Mouse (Mus musculus): ENCODE results near the gene Dtx4. TPM values are rescaled to one million over a fixed set of nuclear protein-coding genes. Genes with fewer than 3 reads are reported as not detected.

Gene Dtx4
- polyA plus RNA-seq, 1 experiment from 2014 or later: 5.6 TPM

- 52% methylated on average over 4 of the region's 4 CpGs for WGBS
- H3K4me3 ChIP-seq (replicated peaks; ENCODE audit: low read depth, low read length): no peak overlapping the region
- no peaks in the 10 kb centered on the region for H3K9me3 ChIP-seq (replicated peaks; ENCODE audit: low read length)
Measured at GRCm38 (mm10) chr19:12484210-12484609, 17.0 kb downstream of the Dtx4 start.

GRCm38 (mm10) chr19:12483782-12484181 is 17.5 kb downstream of the Dtx4 start:
- Histone ChIP-seq H3K27me3 (ENCODE audit: insufficient read depth, low read length) (no peaks in the 10 kb centered on the region), H3K4me3 (replicated peaks; ENCODE audit: low read depth, low read length) (no peak overlapping the region), H3K4me2 (ENCODE audit: low read length) (no peak overlapping the region), H3K9me3 (replicated peaks; ENCODE audit: low read length) (no peaks in the 10 kb centered on the region), H3K27ac (peak overlapping the region; percentile 68), H3K9ac (ENCODE audit: low read depth, low read length) (no peak overlapping the region), H3K36me3 (ENCODE audit: insufficient read depth, low read length) (no peaks in the 10 kb centered on the region; the same call in 1 of the 2 replicates), H3K4me1 (replicated peaks; ENCODE audit: insufficient read depth, low read length) (peaks cover 21% of the 10 kb centered on the region)
- no peak for TF ChIP-seq CTCF (IDR thresholded peaks at IDR 0.05; ENCODE audit: low read depth)
- ATAC-seq (replicated peaks; ENCODE audit: low FRiP score, low read depth) (no peak), DNase-seq (ENCODE audit: low spot score) (peak; percentile 76)
- WGBS: 39% methylated on average over 4 of the region's 4 CpGs

More at GRCm38 (mm10) chr19:12484210-12484609, 17.0 kb downstream of the Dtx4 start:
- Histone ChIP-seq H3K27me3 (ENCODE audit: insufficient read depth, low read length) (no peaks in the 10 kb centered on the region), H3K36me3 (ENCODE audit: insufficient read depth, low read length) (no peaks in the 10 kb centered on the region; the same call in 1 of the 2 replicates), H3K4me2 (ENCODE audit: low read length) (no peak overlapping the region), H3K4me1 (replicated peaks; ENCODE audit: insufficient read depth, low read length) (peaks cover 24% of the 10 kb centered on the region), H3K27ac (peak overlapping the region; percentile 68), H3K9ac (ENCODE audit: low read depth, low read length) (no peak overlapping the region)
- TF ChIP-seq CTCF (IDR thresholded peaks at IDR 0.05; ENCODE audit: low read depth): no peak
- DNase-seq (ENCODE audit: low spot score): no peak
- no peak for ATAC-seq (replicated peaks; ENCODE audit: low FRiP score, low read depth)

- Histone ChIP-seq H3K4me1 (replicated peaks; ENCODE audit: insufficient read depth, low read length) (0 out of 2 replicates have a peak, but pooled peaks cover 14% of the 10 kb centered on the region), H3K9ac (ENCODE audit: low read depth, low read length) (no peak overlapping the region), H3K4me3 (replicated peaks; ENCODE audit: low read depth, low read length) (no peak overlapping the region), H3K27me3 (ENCODE audit: insufficient read depth, low read length) (no peaks in the 10 kb centered on the region), H3K36me3 (ENCODE audit: insufficient read depth, low read length) (peaks cover 4% of the 10 kb centered on the region; the same call in 1 of the 2 replicates), H3K4me2 (ENCODE audit: low read length) (no peak overlapping the region), H3K27ac (no peak overlapping the region), H3K9me3 (replicated peaks; ENCODE audit: low read length) (no peaks in the 10 kb centered on the region)
- no peak for TF ChIP-seq CTCF (IDR thresholded peaks at IDR 0.05; ENCODE audit: low read depth)
- ATAC-seq (replicated peaks; ENCODE audit: low FRiP score, low read depth) (no peak), DNase-seq (ENCODE audit: low spot score) (no peak)
- WGBS: 72% methylated on average over 6 of the region's 6 CpGs
Measured at GRCm38 (mm10) chr19:12478369-12478768, 22.9 kb downstream of the Dtx4 start.

- Histone ChIP-seq H3K4me1 (replicated peaks; ENCODE audit: insufficient read depth, low read length) (0 out of 2 replicates have a peak, but pooled peaks cover 14% of the 10 kb centered on the region), H3K9me3 (replicated peaks; ENCODE audit: low read length) (no peaks in the 10 kb centered on the region), H3K4me2 (ENCODE audit: low read length) (no peak overlapping the region), H3K36me3 (ENCODE audit: insufficient read depth, low read length) (peaks cover 4% of the 10 kb centered on the region; the same call in 1 of the 2 replicates), H3K27me3 (ENCODE audit: insufficient read depth, low read length) (no peaks in the 10 kb centered on the region), H3K9ac (ENCODE audit: low read depth, low read length) (no peak overlapping the region), H3K27ac (no peak overlapping the region), H3K4me3 (replicated peaks; ENCODE audit: low read depth, low read length) (no peak overlapping the region)
- DNase-seq (ENCODE audit: low spot score) (no peak), ATAC-seq (replicated peaks; ENCODE audit: low FRiP score, low read depth) (no peak)
- no peak for TF ChIP-seq CTCF (IDR thresholded peaks at IDR 0.05; ENCODE audit: low read depth)
- WGBS: 13% methylated on average over 5 of the region's 5 CpGs
Measured at GRCm38 (mm10) chr19:12476721-12477270, 24.5 kb downstream of the Dtx4 start.

- 44% methylated on average over 15 of the region's 15 CpGs for WGBS
- Histone ChIP-seq H3K9ac (ENCODE audit: low read depth, low read length) (no peak overlapping the region), H3K36me3 (ENCODE audit: insufficient read depth, low read length) (peaks cover 4% of the 10 kb centered on the region; the same call in 1 of the 2 replicates), H3K27ac (peak overlapping the region; percentile 74), H3K9me3 (replicated peaks; ENCODE audit: low read length) (no peaks in the 10 kb centered on the region), H3K4me1 (replicated peaks; ENCODE audit: insufficient read depth, low read length) (0 out of 2 replicates have a peak, but pooled peaks cover 14% of the 10 kb centered on the region), H3K4me3 (replicated peaks; ENCODE audit: low read depth, low read length) (no peak overlapping the region), H3K27me3 (ENCODE audit: insufficient read depth, low read length) (no peaks in the 10 kb centered on the region), H3K4me2 (ENCODE audit: low read length) (peak overlapping the region; percentile 10; the same call in 1 of the 2 replicates)
- peak; percentile 89 for DNase-seq (ENCODE audit: low spot score)
- ATAC-seq (replicated peaks; ENCODE audit: low FRiP score, low read depth): peak; percentile 94
- TF ChIP-seq CTCF (IDR thresholded peaks at IDR 0.05; ENCODE audit: low read depth): no peak
Measured at GRCm38 (mm10) chr19:12475380-12476250, 25.6 kb downstream of the Dtx4 start.

- DNase-seq (ENCODE audit: low spot score) (no peak), ATAC-seq (replicated peaks; ENCODE audit: low FRiP score, low read depth) (no peak)
- Histone ChIP-seq H3K9ac (ENCODE audit: low read depth, low read length) (no peak overlapping the region), H3K4me1 (replicated peaks; ENCODE audit: insufficient read depth, low read length) (0 out of 2 replicates have a peak, but pooled peaks cover 14% of the 10 kb centered on the region), H3K4me2 (ENCODE audit: low read length) (no peak overlapping the region), H3K9me3 (replicated peaks; ENCODE audit: low read length) (no peaks in the 10 kb centered on the region), H3K27ac (no peak overlapping the region; the same call in 1 of the 2 replicates), H3K36me3 (ENCODE audit: insufficient read depth, low read length) (0 out of 2 replicates have a peak, but pooled peaks cover 4% of the 10 kb centered on the region), H3K27me3 (ENCODE audit: insufficient read depth, low read length) (no peaks in the 10 kb centered on the region), H3K4me3 (replicated peaks; ENCODE audit: low read depth, low read length) (no peak overlapping the region)
- TF ChIP-seq CTCF (IDR thresholded peaks at IDR 0.05; ENCODE audit: low read depth): no peak
- 91% methylated on average over 4 of the region's 4 CpGs for WGBS
Measured at GRCm38 (mm10) chr19:12473951-12474350, 27.3 kb downstream of the Dtx4 start.

All from kidney, postnatal 0 days (tissue).